In the genomic region with DNA sequence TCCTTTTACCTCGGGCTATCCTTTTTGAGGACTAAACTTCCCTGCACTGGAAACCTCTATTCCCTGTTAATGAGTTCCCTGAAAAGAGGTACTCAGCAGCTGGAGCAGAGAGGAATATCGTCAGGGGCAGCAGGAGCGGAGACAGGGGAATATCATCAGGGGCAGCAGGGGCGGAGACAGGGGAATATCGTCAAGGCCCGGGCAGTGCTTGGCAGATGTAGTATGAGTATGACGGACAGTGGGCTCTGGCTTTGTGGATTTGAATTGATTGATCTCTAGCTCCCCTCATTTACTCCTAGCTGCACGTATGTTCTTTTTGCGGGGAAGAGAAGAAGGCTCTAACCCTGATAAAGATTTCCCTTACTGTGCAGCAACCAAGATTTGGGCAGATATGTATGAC, we compare ENCODE assay signal across 8 mouse cellular contexts. TPM values are rescaled to one million over a fixed set of nuclear protein-coding genes. Genes with fewer than 3 reads are reported as not detected.
DNase-seq lines count a peak whose midpoint lies in the region; ATAC-seq lines count a peak whose summit lies in the region.

No protein-coding gene starts in this region.

- H3K36me3 ChIP-seq in kidney, embryonic 14.5 days (ENCODE audit: control insufficient read depth, insufficient read depth, low read length), result peaks cover 3% of the 10 kb centered on the region; the same call in 1 of the 2 replicates
- peaks cover 12% of the 10 kb centered on the region; the same call in 1 of the 2 replicates for H3K36me3 ChIP-seq in midbrain, embryonic 10.5 days

- intact Hi-C loops in heart, postnatal 10 days (cut with DNase I), result loop anchor here (2.0 to 5.0 kb wide), 2 partner anchors 18 to 191 kb away; partner anchors contain the start of gene Shb
- intact Hi-C loops in gastrocnemius, postnatal 14 days (cut with DNase I; ENCODE audit: low total_unique reads), result no loop called here

- H3K27me3 ChIP-seq in kidney, embryonic 14.5 days (ENCODE audit: control insufficient read depth, insufficient read depth, low read length), result no peaks in the 10 kb centered on the region
- H3K27me3 ChIP-seq in midbrain, embryonic 10.5 days (ENCODE audit: low read depth, poor library complexity, severe bottlenecking), result no peaks in the 10 kb centered on the region

- no peak for DNase-seq in kidney, postnatal 14 days
- DNase-seq in embryo, embryonic 11 days, result peak; percentile 7
- DNase-seq in heart, postnatal 10 days, result peak; percentile 4 to 7
- DNase-seq in midbrain, embryonic 10.5 days (ENCODE audit: low spot score), result no peak
- DNase-seq in frontal cortex, adult 2 months (ENCODE audit: extremely low spot score in 1 of 2, low spot score in 1 of 2), result no peak
- DNase-seq in gastrocnemius, postnatal 14 days, result no peak
- no peak for DNase-seq in gastrocnemius, postnatal 10 days

- peak overlapping the region; percentile 75 for H3K4me2 ChIP-seq in kidney, embryonic 14.5 days (replicated peaks; ENCODE audit: low read depth, low read length)

- ATAC-seq in kidney, embryonic 14.5 days (ENCODE audit: low FRiP score, low TSS enrichment), result no peak; the same call in 1 of the 2 replicates

- peak overlapping the region; percentile 96; the same call in 1 of the 2 replicates for H3K9ac ChIP-seq in kidney, embryonic 14.5 days (ENCODE audit: low read depth, low read length)

- peak overlapping the region; percentile 98 for H3K27ac ChIP-seq in kidney, embryonic 14.5 days (ENCODE audit: low read depth, low read length)
- peak overlapping the region; percentile 93; the same call in 1 of the 2 replicates for H3K27ac ChIP-seq in midbrain, embryonic 10.5 days (replicated peaks)

- 63% methylated on average over 9 of the region's 9 CpGs for WGBS in kidney, embryonic 14.5 days
- WGBS in midbrain, embryonic 10.5 days, result 66% methylated on average over 9 of the region's 9 CpGs

- H3K4me3 ChIP-seq in kidney, embryonic 14.5 days (ENCODE audit: low read length), result peak overlapping the region; percentile 97
- H3K4me3 ChIP-seq in midbrain, embryonic 10.5 days, result peak overlapping the region; percentile 98

- H3K4me1 ChIP-seq in kidney, embryonic 14.5 days (ENCODE audit: control insufficient read depth, insufficient read depth, low read length), result peaks cover 11% of the 10 kb centered on the region
- H3K4me1 ChIP-seq in midbrain, embryonic 10.5 days, result peaks cover 25% of the 10 kb centered on the region

- H3K9me3 ChIP-seq in kidney, embryonic 14.5 days (ENCODE audit: control insufficient read depth, low read length), result no peaks in the 10 kb centered on the region
- no peaks in the 10 kb centered on the region for H3K9me3 ChIP-seq in midbrain, embryonic 10.5 days (replicated peaks)

RNA-seq across cellular contexts. Expression of gene Dcaf10, which starts 0.7 kb away (rescaled TPM):
- 12.1 and 14.6 TPM in 2 replicates for polyA plus RNA-seq in kidney, embryonic 14.5 days (2014; fragmentation: Nextera tagmentation; extraction: Ambion mirVana)
- total RNA-seq in heart, postnatal 10 days (2021), result 10 to 100 TPM; 19.8 to 21.0 TPM
- polyA plus RNA-seq in midbrain, embryonic 10.5 days (2016; fragmentation: Nextera tagmentation; extraction: Ambion mirVana), result 7.7 and 8.1 TPM in 2 replicates
- 7.5 and 8.1 TPM in 2 replicates for polyA plus RNA-seq in frontal cortex, adult 2 months (2012; rRNA removed)
- total RNA-seq in gastrocnemius, postnatal 14 days (2021), result 10 to 100 TPM; 11.9 to 12.2 TPM
- 10 to 100 TPM; 16.5 to 17.8 TPM for total RNA-seq in gastrocnemius, postnatal 10 days (2021)

RNA-seq across cellular contexts. Expression of gene Exosc3, which starts 1.3 kb away (rescaled TPM):
- 97.4 and 112 TPM in 2 replicates for polyA plus RNA-seq in kidney, embryonic 14.5 days (2014; fragmentation: Nextera tagmentation; extraction: Ambion mirVana)
- 10 to 100 TPM; 11.2 to 16.9 TPM for total RNA-seq in heart, postnatal 10 days (2021)
- polyA plus RNA-seq in midbrain, embryonic 10.5 days (2016; fragmentation: Nextera tagmentation; extraction: Ambion mirVana), result 113 and 121 TPM in 2 replicates
- polyA plus RNA-seq in frontal cortex, adult 2 months (2012; rRNA removed), result 20.4 and 20.9 TPM in 2 replicates
- total RNA-seq in gastrocnemius, postnatal 14 days (2021), result 10 to 100 TPM in 1 of 2 experiments, 1 to 10 TPM in 1; 8.2 to 11.7 TPM
- total RNA-seq in gastrocnemius, postnatal 10 days (2021), result 10 to 100 TPM; 11.5 to 12.1 TPM

RNA-seq across cellular contexts. Expression of gene Trmt10b, which starts 44.3 kb away (rescaled TPM):
- 20.6 and 23.1 TPM in 2 replicates for polyA plus RNA-seq in kidney, embryonic 14.5 days (2014; fragmentation: Nextera tagmentation; extraction: Ambion mirVana)
- total RNA-seq in heart, postnatal 10 days (2021), result 1 to 10 TPM; 4.9 to 6.1 TPM
- 19.3 and 20.7 TPM in 2 replicates for polyA plus RNA-seq in midbrain, embryonic 10.5 days (2016; fragmentation: Nextera tagmentation; extraction: Ambion mirVana)
- 13.4 and 13.8 TPM in 2 replicates for polyA plus RNA-seq in frontal cortex, adult 2 months (2012; rRNA removed)
- 1 to 10 TPM; 3.1 to 4.9 TPM for total RNA-seq in gastrocnemius, postnatal 14 days (2021)
- 1 to 10 TPM; 4.0 to 6.2 TPM for total RNA-seq in gastrocnemius, postnatal 10 days (2021)

Comparison
In these comparisons a context has a peak if more than half of its experiments do, and no peak if none do; other contexts are left out.
1. DNase-seq: peak in embryo, embryonic 11 days (single experiment) and heart, postnatal 10 days (2 of 2); none in kidney, postnatal 14 days (single experiment), midbrain, embryonic 10.5 days (single experiment), frontal cortex, adult 2 months (0 of 2), gastrocnemius, postnatal 14 days (single experiment) and gastrocnemius, postnatal 10 days (single experiment).